Comparison of ENCODE assay signal across 8 mouse cellular contexts in the genomic region with DNA sequence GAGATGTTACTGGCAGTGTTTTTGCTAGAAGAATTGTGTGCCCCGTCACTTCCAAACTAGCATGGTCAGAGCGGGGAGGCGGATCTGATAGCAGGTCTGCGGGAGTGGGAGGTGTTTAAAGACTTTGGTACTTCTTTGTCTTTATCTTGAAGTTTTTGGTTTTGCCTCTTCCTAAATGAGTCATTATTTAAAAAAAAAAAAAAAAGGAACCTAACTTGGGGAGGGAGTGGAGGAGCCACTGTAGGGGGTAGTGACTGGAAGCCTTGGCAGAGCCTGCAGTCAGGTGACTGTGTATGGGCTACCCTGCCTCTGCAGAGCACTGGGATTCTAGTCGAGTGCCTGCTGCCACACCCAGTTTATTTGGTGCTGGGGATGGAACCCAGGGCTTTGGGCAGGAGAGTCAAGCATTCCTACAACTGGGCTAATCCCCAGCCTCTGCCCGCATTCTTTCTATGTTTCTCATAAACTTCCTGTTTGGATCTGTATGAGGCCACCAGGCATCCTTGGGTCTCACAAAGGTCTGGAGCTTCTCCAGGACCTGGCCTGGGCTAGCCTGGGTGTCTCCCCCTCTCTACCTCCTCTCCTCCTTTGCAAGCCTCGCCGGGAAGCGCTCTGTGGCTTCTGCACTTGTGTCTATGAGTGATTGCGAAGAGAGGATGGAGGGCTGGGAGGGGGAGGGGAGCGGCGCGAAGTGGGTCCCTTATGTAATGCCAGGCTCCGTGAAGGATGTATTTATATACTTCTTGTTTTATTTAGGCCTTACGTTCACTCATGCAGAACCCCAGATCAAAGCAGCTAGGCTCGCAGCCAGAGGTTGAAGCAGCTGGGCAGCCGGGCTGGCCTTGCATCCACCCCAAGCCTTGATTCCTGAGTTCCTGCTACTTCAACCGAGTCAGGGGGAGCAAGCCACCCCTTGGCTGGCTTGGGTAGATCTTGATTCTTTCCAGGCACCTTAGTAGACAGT.
DNase-seq lines count a peak whose midpoint lies in the region; ATAC-seq and TF ChIP-seq lines count a peak whose summit lies in the region.

No protein-coding gene starts in this region.

- no peak overlapping the region for H3K27ac ChIP-seq in heart, embryonic 11.5 days (ENCODE audit: low read depth, low read length)
- peak overlapping the region; percentile 99 for H3K27ac ChIP-seq in bone marrow macrophage, adult 2 months (ENCODE audit: insufficient read depth, low read depth, low read length)
- 0 out of 2 replicates have a peak overlapping the region, but pooled peaks have one; percentile 5 for H3K27ac ChIP-seq in limb, embryonic 14.5 days (replicated peaks; ENCODE audit: low read depth, low read length)
- H3K27ac ChIP-seq in forebrain, embryonic 14.5 days (ENCODE audit: low read depth, low read length), result no peak overlapping the region

- no peak overlapping the region for H3K4me2 ChIP-seq in heart, embryonic 11.5 days
- H3K4me2 ChIP-seq in limb, embryonic 14.5 days (replicated peaks; ENCODE audit: low read depth, low read length, severe bottlenecking), result no peak overlapping the region
- H3K4me2 ChIP-seq in forebrain, embryonic 14.5 days (ENCODE audit: low read length), result no peak overlapping the region

- TF ChIP-seq POLR2A in bone marrow macrophage, adult 2 months (IDR thresholded peaks at IDR 0.05; ENCODE audit: borderline replicate concordance, low read depth, low read length), result no peak
- no peak for TF ChIP-seq POLR2A in limb, embryonic 14.5 days (IDR thresholded peaks at IDR 0.05; ENCODE audit: borderline replicate concordance, extremely low read depth, insufficient read depth, insufficient read length)

- H3K27me3 ChIP-seq in heart, embryonic 11.5 days (ENCODE audit: control insufficient read depth, insufficient read depth, low read length), result no peaks in the 10 kb centered on the region
- no peaks in the 10 kb centered on the region for H3K27me3 ChIP-seq in limb, embryonic 14.5 days (ENCODE audit: control insufficient read depth, insufficient read depth, low read length)
- no peaks in the 10 kb centered on the region for H3K27me3 ChIP-seq in forebrain, embryonic 14.5 days (replicated peaks; ENCODE audit: control insufficient read depth, insufficient read depth, low read length)

- peaks cover 7% of the 10 kb centered on the region; the same call in 1 of the 2 replicates for H3K4me1 ChIP-seq in heart, embryonic 11.5 days (ENCODE audit: control insufficient read depth, insufficient read depth, low read length)
- H3K4me1 ChIP-seq in bone marrow macrophage, adult 2 months (ENCODE audit: control insufficient read depth, insufficient read depth, low read length), result peaks cover 55% of the 10 kb centered on the region
- 0 out of 2 replicates have a peak, but pooled peaks cover 6% of the 10 kb centered on the region for H3K4me1 ChIP-seq in limb, embryonic 14.5 days (ENCODE audit: control insufficient read depth, insufficient read depth, low read length)
- no peaks in the 10 kb centered on the region for H3K4me1 ChIP-seq in forebrain, embryonic 14.5 days (ENCODE audit: control insufficient read depth, insufficient read depth, low read length)

- DNase-seq in heart, adult 11 months, result peak; percentile 97
- DNase-seq in 3T3-L1 (ENCODE audit: low read depth, low spot score), result peak; percentile 78
- DNase-seq in limb, embryonic 14.5 days (ENCODE audit: low spot score), result peak; percentile 6
- peak; percentile 31 for DNase-seq in right cerebral cortex, postnatal 25 days
- DNase-seq in forebrain, embryonic 14.5 days (ENCODE audit: low spot score), result no peak
- no peak for DNase-seq in layer of hippocampus, adult 9-10 months (ENCODE audit: low spot score)

- WGBS in heart, embryonic 11.5 days (ENCODE audit: insufficient replicate concordance), result 64% methylated on average over 18 of the region's 18 CpGs
- WGBS in limb, embryonic 14.5 days, result 62% methylated on average over 18 of the region's 18 CpGs
- 68% methylated on average over 18 of the region's 18 CpGs for WGBS in forebrain, embryonic 14.5 days

- H3K36me3 ChIP-seq in heart, embryonic 11.5 days (ENCODE audit: control insufficient read depth, insufficient read depth, low read length), result peaks cover 4% of the 10 kb centered on the region
- H3K36me3 ChIP-seq in limb, embryonic 14.5 days (ENCODE audit: control insufficient read depth, insufficient read depth, low read length), result peaks cover 16% of the 10 kb centered on the region
- no peaks in the 10 kb centered on the region for H3K36me3 ChIP-seq in forebrain, embryonic 14.5 days (ENCODE audit: control insufficient read depth, insufficient read depth, low read length)

- TF ChIP-seq CTCF in bone marrow macrophage, adult 2 months (IDR thresholded peaks at IDR 0.05; ENCODE audit: low read depth, low read length), result no peak

- H3K4me3 ChIP-seq in heart, embryonic 11.5 days (ENCODE audit: low read depth, low read length), result no peak overlapping the region
- peak overlapping the region; percentile 40 for H3K4me3 ChIP-seq in bone marrow macrophage, adult 2 months (ENCODE audit: insufficient read depth, low read length)
- H3K4me3 ChIP-seq in limb, embryonic 14.5 days (replicated peaks; ENCODE audit: low read length), result no peak overlapping the region
- H3K4me3 ChIP-seq in forebrain, embryonic 14.5 days (ENCODE audit: low read depth, low read length), result no peak overlapping the region

- ATAC-seq in heart, embryonic 11.5 days (replicated peaks; ENCODE audit: insufficient number of reproducible peaks, low FRiP score, low TSS enrichment), result no peak
- no peak for ATAC-seq in limb, embryonic 14.5 days (ENCODE audit: low FRiP score, low read depth)
- no peak for ATAC-seq in forebrain, embryonic 14.5 days

- H3K9me3 ChIP-seq in heart, embryonic 11.5 days (replicated peaks; ENCODE audit: control insufficient read depth, low read length), result 0 out of 2 replicates have a peak, but pooled peaks cover 5% of the 10 kb centered on the region
- H3K9me3 ChIP-seq in limb, embryonic 14.5 days (ENCODE audit: control insufficient read depth, low read length), result peaks cover 6% of the 10 kb centered on the region; the same call in 1 of the 2 replicates
- H3K9me3 ChIP-seq in forebrain, embryonic 14.5 days (replicated peaks; ENCODE audit: control insufficient read depth, low read length), result no peaks in the 10 kb centered on the region

- H3K9ac ChIP-seq in heart, embryonic 11.5 days (ENCODE audit: low read depth, low read length), result no peak overlapping the region
- H3K9ac ChIP-seq in limb, embryonic 14.5 days (ENCODE audit: low read depth, low read length, severe bottlenecking), result no peak overlapping the region
- H3K9ac ChIP-seq in forebrain, embryonic 14.5 days (ENCODE audit: low read length), result no peak overlapping the region

Comparison
In these comparisons a context has a peak if more than half of its experiments do, and no peak if none do; other contexts are left out.
1. DNase-seq: peak in heart, adult 11 months (single experiment), 3T3-L1 (single experiment), limb, embryonic 14.5 days (single experiment) and right cerebral cortex, postnatal 25 days (single experiment); none in forebrain, embryonic 14.5 days (single experiment) and layer of hippocampus, adult 9-10 months (single experiment).
2. H3K27ac ChIP-seq: peak in bone marrow macrophage, adult 2 months (single experiment) and limb, embryonic 14.5 days (single experiment); none in heart, embryonic 11.5 days (single experiment) and forebrain, embryonic 14.5 days (single experiment).